In genomic region chr7:99404031-99404735, GRCm38 (mm10) we compare ENCODE assay signal across 25 mouse cellular contexts. TPM values are rescaled to one million over a fixed set of nuclear protein-coding genes. Genes with fewer than 3 reads are reported as not detected.
A peak's percentile ranks its signal among the peaks of the same experiment; 100 is the strongest.
DNase-seq lines count a peak whose midpoint lies in the region; ATAC-seq and TF ChIP-seq lines count a peak whose summit lies in the region.
"Had no signal": no experiment of that assay in that cellular context is flagged by ENCODE, and none has a peak within 500 bp of the region (broad histone marks: within the 10 kb centered on the region; RNA-seq: fewer than 3 reads in every experiment).

No protein-coding gene starts in this region.

- 0 out of 2 replicates have a peak overlapping the region, but pooled peaks have one; percentile 12 for H3K27ac ChIP-seq in forebrain, embryonic 10.5 days
- H3K27ac ChIP-seq in forebrain, postnatal 0 days (ENCODE audit: low read depth, low read length), result no peak overlapping the region
- H3K27ac ChIP-seq: embryonic facial prominence, embryonic 10.5 days; embryonic facial prominence, embryonic 12.5 days; forebrain, embryonic 12.5 days had no signal

- H3K4me2 ChIP-seq in forebrain, postnatal 0 days (ENCODE audit: low read depth), result no peak overlapping the region
- H3K4me2 ChIP-seq: embryonic facial prominence, embryonic 12.5 days; forebrain, embryonic 12.5 days had no signal

- no peaks in the 10 kb centered on the region for H3K9me3 ChIP-seq in forebrain, embryonic 10.5 days
- H3K9me3 ChIP-seq in forebrain, postnatal 0 days (ENCODE audit: low read length), result no peaks in the 10 kb centered on the region
- H3K9me3 ChIP-seq in megakaryocyte, embryonic 14.5 days, result no peaks in the 10 kb centered on the region
- H3K9me3 ChIP-seq in E14TG2a.4 (ENCODE audit: low read length), result no peaks in the 10 kb centered on the region
- H3K9me3 ChIP-seq: embryonic facial prominence, embryonic 10.5 days; embryonic facial prominence, embryonic 12.5 days; forebrain, embryonic 12.5 days had no signal

- H3K9ac ChIP-seq in forebrain, postnatal 0 days, result no peak overlapping the region
- H3K9ac ChIP-seq: embryonic facial prominence, embryonic 12.5 days; forebrain, embryonic 12.5 days had no signal

- WGBS in forebrain, embryonic 10.5 days, result 85% methylated on average over 12 of the region's 12 CpGs
- 83% methylated on average over 12 of the region's 12 CpGs for WGBS in forebrain, postnatal 0 days

- no peaks in the 10 kb centered on the region for H3K27me3 ChIP-seq in forebrain, embryonic 10.5 days (ENCODE audit: poor library complexity, severe bottlenecking)
- H3K27me3 ChIP-seq in forebrain, postnatal 0 days (ENCODE audit: insufficient read depth, low read length), result no peaks in the 10 kb centered on the region
- H3K27me3 ChIP-seq in megakaryocyte, embryonic 14.5 days (replicated peaks), result peaks cover 60% of the 10 kb centered on the region
- H3K27me3 ChIP-seq in E14TG2a.4 (ENCODE audit: insufficient read depth, low read length), result peaks cover 29% of the 10 kb centered on the region
- H3K27me3 ChIP-seq: CH12.LX; embryonic facial prominence, embryonic 12.5 days; forebrain, embryonic 12.5 days had no signal

- intact Hi-C loops in heart, postnatal 36 days (cut with DNase I), result no loop called here

- TF ChIP-seq CTCF in forebrain, postnatal 0 days (IDR thresholded peaks at IDR 0.05; ENCODE audit: low read depth), result no peak
- no peak for TF ChIP-seq CTCF in E14TG2a.4 (conservative IDR thresholded peaks at IDR 0.05; ENCODE audit: low read length)

- H3K4me1 ChIP-seq in forebrain, embryonic 10.5 days, result peaks cover 50% of the 10 kb centered on the region
- no peaks in the 10 kb centered on the region for H3K4me1 ChIP-seq in forebrain, postnatal 0 days (ENCODE audit: insufficient read depth)
- H3K4me1 ChIP-seq in megakaryocyte, embryonic 14.5 days, result peaks cover 32% of the 10 kb centered on the region
- H3K4me1 ChIP-seq in E14TG2a.4 (replicated peaks; ENCODE audit: low read depth, low read length), result peaks cover 63% of the 10 kb centered on the region

- ATAC-seq in forebrain, postnatal 0 days, result no peak
- ATAC-seq in megakaryocyte, adult 5-6 weeks (ENCODE audit: poor library complexity, severe bottlenecking), result no peak
- ATAC-seq: CD4-positive, CD25-positive, alpha-beta regulatory T cell, adult 4 months; forebrain, embryonic 14.5 days; forebrain, embryonic 16.5 days had no signal

- peaks cover 4% of the 10 kb centered on the region; the same call in 1 of the 2 replicates for H3K36me3 ChIP-seq in forebrain, embryonic 10.5 days (replicated peaks)
- peaks cover 11% of the 10 kb centered on the region; the same call in 1 of the 2 replicates for H3K36me3 ChIP-seq in forebrain, postnatal 0 days (ENCODE audit: insufficient read depth)
- no peaks in the 10 kb centered on the region for H3K36me3 ChIP-seq in megakaryocyte, embryonic 14.5 days (replicated peaks; ENCODE audit: low read length)
- no peaks in the 10 kb centered on the region for H3K36me3 ChIP-seq in E14TG2a.4 (ENCODE audit: insufficient read depth, low read length)
- H3K36me3 ChIP-seq: embryonic facial prominence, embryonic 12.5 days; forebrain, embryonic 12.5 days had no signal

- no peak for DNase-seq in forebrain, embryonic 10.5 days (ENCODE audit: extremely low spot score, low spot score)
- no peak for DNase-seq in forebrain, postnatal 0 days
- DNase-seq in heart, adult 11 months, result peak; percentile 93
- no peak for DNase-seq in heart, postnatal 36 days
- no peak for DNase-seq in adrenal gland, adult 2 months
- DNase-seq: adrenal gland, adult 8-10 months; adrenal gland, postnatal 14 days; adrenal gland, postnatal 36 days; B cell, adult 2 months; cerebellum, adult 11-12 months; cerebellum, adult 2 months; cerebellum, adult 9-10 months; cerebellum, postnatal 10 days; cerebellum, postnatal 25 days had no signal

- H3K4me3 ChIP-seq in forebrain, embryonic 10.5 days, result no peak overlapping the region
- H3K4me3 ChIP-seq in forebrain, postnatal 0 days (ENCODE audit: low read depth, low read length), result no peak overlapping the region
- H3K4me3 ChIP-seq in megakaryocyte, embryonic 14.5 days (replicated peaks), result peak overlapping the region; percentile 26
- H3K4me3 ChIP-seq in E14TG2a.4 (replicated peaks; ENCODE audit: low read length), result 0 out of 2 replicates have a peak overlapping the region, but pooled peaks have one; percentile 17
- H3K4me3 ChIP-seq: embryonic facial prominence, embryonic 10.5 days; embryonic facial prominence, embryonic 12.5 days; forebrain, embryonic 12.5 days had no signal

RNA-seq across cellular contexts. Expression of gene Gdpd5, which starts 23.0 kb away (rescaled TPM):
- 12.7 and 15.9 TPM in 2 replicates for polyA plus RNA-seq in forebrain, embryonic 10.5 days (2016; fragmentation: Nextera tagmentation; extraction: Ambion mirVana)
- 36.2 and 41.2 TPM in 2 replicates for total RNA-seq in forebrain, postnatal 0 days (2014; rRNA removed)
- polyA plus RNA-seq in forebrain, postnatal 0 days (2015; fragmentation: Nextera tagmentation; extraction: Ambion mirVana), result 30.9 and 38.2 TPM in 2 replicates
- total RNA-seq in heart, postnatal 36 days (2021), result 10 to 100 TPM; 22.6 to 23.2 TPM
- polyA plus RNA-seq in megakaryocyte, embryonic 14.5 days (2012; ENCODE audit: insufficient read depth, low replicate concordance), result 3.7 TPM in 1 of 2 replicates, not detected in the other
- total RNA-seq in megakaryocyte, adult 5-6 weeks (2015), result 0.96 and 3.5 TPM in 2 replicates
- total RNA-seq in megakaryocyte, adult 5-6 weeks (2017), result 0.70 and 1.0 TPM in 2 replicates
- 10 to 100 TPM in 1 of 2 experiments, 1 to 10 TPM in 1; 7.2 to 12.9 TPM for total RNA-seq in adrenal gland, adult 2 months (2021)
- 26.6 TPM in 2 replicates for polyA plus RNA-seq in adrenal gland, adult 2 months (2012; rRNA removed)

RNA-seq across cellular contexts. Expression of gene Serpinh1, which starts 51.1 kb away (rescaled TPM):
- 825 and 923 TPM in 2 replicates for polyA plus RNA-seq in forebrain, embryonic 10.5 days (2016; fragmentation: Nextera tagmentation; extraction: Ambion mirVana)
- 127 and 160 TPM in 2 replicates for total RNA-seq in forebrain, postnatal 0 days (2014; rRNA removed)
- 117 and 121 TPM in 2 replicates for polyA plus RNA-seq in forebrain, postnatal 0 days (2015; fragmentation: Nextera tagmentation; extraction: Ambion mirVana)
- total RNA-seq in heart, postnatal 36 days (2021), result 100 to 1,000 TPM; 241 to 339 TPM
- 0.09 TPM in 1 of 2 replicates, not detected in the other for polyA plus RNA-seq in megakaryocyte, embryonic 14.5 days (2012; ENCODE audit: insufficient read depth, low replicate concordance)
- 0.23 and 0.76 TPM in 2 replicates for total RNA-seq in megakaryocyte, adult 5-6 weeks (2015)
- total RNA-seq in megakaryocyte, adult 5-6 weeks (2017), result 0.37 and 0.73 TPM in 2 replicates
- 100 to 1,000 TPM; 276 to 356 TPM for total RNA-seq in adrenal gland, adult 2 months (2021)
- 358 and 377 TPM in 2 replicates for polyA plus RNA-seq in adrenal gland, adult 2 months (2012; rRNA removed)
- total RNA-seq: CH12.LX, MEL had no signal

Comparison
In these comparisons a context has a peak if more than half of its experiments do, and no peak if none do; other contexts are left out.
1. H3K4me3 ChIP-seq: peak in megakaryocyte, embryonic 14.5 days (single experiment) and E14TG2a.4 (single experiment); none in forebrain, embryonic 10.5 days (single experiment) and forebrain, postnatal 0 days (single experiment).
2. RNA of gene Serpinh1, which starts 51.1 kb away (total RNA-seq): 276 to 356 TPM in adrenal gland, adult 2 months, 241 to 339 TPM in heart, postnatal 36 days and 127 to 160 TPM in forebrain, postnatal 0 days; 0.23 to 0.76 TPM in megakaryocyte, adult 5-6 weeks; every median in the first group is over 10 times any median in the second.